Mouse (Mus musculus): ENCODE results near the gene Macrod2. TPM values are rescaled to one million over a fixed set of nuclear protein-coding genes. Genes with fewer than 3 reads are reported as not detected.

The Macrod2 gene
- polyA plus RNA-seq, 1 experiment from 2014 or later, result 31.0 TPM

DNA sequence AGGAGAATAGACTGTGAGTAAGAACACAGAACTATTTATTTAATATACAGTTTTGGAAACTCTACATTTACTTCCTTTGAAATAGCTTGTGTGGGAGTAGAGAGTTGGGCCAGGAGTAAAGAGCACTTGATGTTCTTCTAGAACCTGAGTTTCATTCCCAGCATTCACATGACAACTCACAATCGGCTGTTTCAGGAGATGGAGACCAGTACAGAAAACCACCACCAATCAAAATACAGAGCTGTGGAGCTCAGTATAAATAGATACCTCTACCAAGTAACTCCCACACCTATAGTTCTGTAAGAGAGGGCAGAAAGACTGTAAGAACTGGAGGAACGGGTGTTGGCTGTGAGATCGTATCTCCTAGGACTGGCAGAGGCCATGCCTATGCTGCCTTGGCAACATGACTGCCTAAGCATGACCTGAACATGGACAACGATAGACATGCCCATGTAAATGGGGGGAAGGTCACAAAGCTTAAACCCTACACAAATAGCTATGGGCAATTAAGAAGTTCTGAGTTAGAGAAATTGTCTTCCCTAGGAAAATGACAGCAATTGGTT is 379.8 kb downstream of the Macrod2 start:
- 80% methylated on average over 4 of the region's 4 CpGs for WGBS
- no peak overlapping the region for H3K9ac ChIP-seq
- ATAC-seq (ENCODE audit: insufficient number of reproducible peaks, low FRiP score, low TSS enrichment, low read depth), result no peak

DNA sequence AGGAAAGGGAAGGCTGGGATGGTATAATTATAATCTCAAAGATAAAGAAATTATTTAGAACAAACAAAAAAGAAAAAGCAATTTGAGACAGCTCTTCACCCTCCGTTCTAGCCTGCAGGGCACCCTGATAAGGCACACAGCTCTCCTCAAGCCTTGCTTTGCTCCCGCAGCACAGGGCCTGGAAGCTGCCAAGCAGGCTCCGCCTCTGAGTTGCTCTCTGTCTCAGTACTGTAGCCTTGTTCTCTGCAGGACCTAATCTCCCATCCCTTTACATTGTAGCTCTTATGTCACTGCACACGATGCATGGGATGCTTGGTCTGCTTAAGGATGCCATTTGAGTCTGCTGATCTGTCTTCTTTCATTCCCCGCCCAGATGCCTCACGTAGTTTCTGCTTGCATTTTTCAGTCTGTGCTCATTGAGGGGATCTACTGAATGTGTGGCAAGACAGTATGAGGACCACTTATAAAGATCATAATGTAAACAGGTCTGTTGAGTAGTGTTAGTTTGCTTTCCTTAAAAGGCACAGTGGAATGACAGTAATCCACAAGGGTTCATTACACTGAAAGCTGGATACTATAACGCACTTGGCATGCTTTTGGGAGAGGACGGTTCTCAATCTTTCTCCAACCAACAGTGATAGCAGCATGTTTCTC is 380.5 kb downstream of the Macrod2 start:
- Histone ChIP-seq H3K27ac (no peak overlapping the region), H3K9ac (no peak overlapping the region), H3K4me1 (no peaks in the 10 kb centered on the region), H3K4me2 (no peak overlapping the region), H3K9me3 (no peaks in the 10 kb centered on the region), H3K27me3 (no peaks in the 10 kb centered on the region), H3K36me3 (no peaks in the 10 kb centered on the region), H3K4me3 (no peak overlapping the region)
- no peak for ATAC-seq (ENCODE audit: insufficient number of reproducible peaks, low FRiP score, low TSS enrichment, low read depth)
- 65% methylated on average over 8 of the region's 8 CpGs for WGBS

More for the DNA sequence above, 379.8 kb downstream of the Macrod2 start:
- Histone ChIP-seq H3K9me3 (no peaks in the 10 kb centered on the region), H3K27me3 (no peaks in the 10 kb centered on the region), H3K4me2 (no peak overlapping the region), H3K4me3 (no peak overlapping the region), H3K4me1 (no peaks in the 10 kb centered on the region), H3K36me3 (no peaks in the 10 kb centered on the region), H3K27ac (no peak overlapping the region)

DNA sequence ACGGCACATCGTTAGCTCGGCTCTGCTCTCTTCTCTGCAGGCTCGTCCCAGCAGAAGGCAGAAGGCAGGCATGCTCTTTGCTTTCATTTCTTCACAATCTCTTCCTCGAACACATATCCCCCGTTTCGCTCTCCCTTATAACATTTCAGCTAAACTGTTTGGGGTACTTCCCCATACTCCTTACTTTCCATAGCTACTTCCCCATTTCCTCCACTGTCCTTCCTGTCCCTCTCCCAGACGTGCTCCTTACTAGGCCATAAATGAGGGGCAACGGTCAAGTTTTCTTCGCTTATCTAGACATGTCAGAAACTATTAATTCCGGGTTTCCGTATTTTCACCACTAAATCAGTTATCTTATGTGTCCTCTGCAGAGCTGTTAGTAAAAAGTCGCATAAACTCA is 383.1 kb downstream of the Macrod2 start:
- Histone ChIP-seq H3K27me3 (no peaks in the 10 kb centered on the region), H3K4me3 (no peak overlapping the region), H3K4me2 (no peak overlapping the region), H3K9me3 (no peaks in the 10 kb centered on the region), H3K36me3 (no peaks in the 10 kb centered on the region), H3K9ac (no peak overlapping the region), H3K27ac (no peak overlapping the region), H3K4me1 (no peaks in the 10 kb centered on the region)
- WGBS, result 85% methylated on average over 13 of the region's 13 CpGs
- no peak for ATAC-seq (ENCODE audit: insufficient number of reproducible peaks, low FRiP score, low TSS enrichment, low read depth)

DNA sequence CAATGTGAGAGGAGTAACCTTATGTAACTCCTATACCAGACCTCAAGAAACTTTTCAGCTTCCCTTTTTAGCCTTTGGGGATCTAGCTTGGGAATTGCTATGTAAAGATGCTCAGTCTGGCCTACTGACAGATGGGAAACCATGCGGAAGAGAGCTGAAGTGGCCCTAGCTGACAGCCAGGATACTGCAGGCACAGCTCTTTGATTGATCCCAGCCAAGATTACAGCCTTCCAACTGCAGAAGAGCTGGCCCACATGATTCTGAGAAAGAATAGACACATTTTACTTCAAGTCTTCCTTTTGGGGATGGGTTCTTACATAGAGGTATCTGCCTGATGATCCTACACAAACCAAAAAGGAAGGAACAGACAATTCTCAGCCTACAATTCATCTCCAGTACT is 387.9 kb downstream of the Macrod2 start:
- Histone ChIP-seq H3K9me3 (no peaks in the 10 kb centered on the region), H3K4me2 (no peak overlapping the region), H3K9ac (no peak overlapping the region), H3K4me3 (no peak overlapping the region), H3K27me3 (no peaks in the 10 kb centered on the region), H3K4me1 (no peaks in the 10 kb centered on the region), H3K27ac (no peak overlapping the region), H3K36me3 (no peaks in the 10 kb centered on the region)
- no peak for ATAC-seq (ENCODE audit: insufficient number of reproducible peaks, low FRiP score, low TSS enrichment, low read depth)
- WGBS, result 78% methylated on average over 1 of the region's 1 CpGs

DNA sequence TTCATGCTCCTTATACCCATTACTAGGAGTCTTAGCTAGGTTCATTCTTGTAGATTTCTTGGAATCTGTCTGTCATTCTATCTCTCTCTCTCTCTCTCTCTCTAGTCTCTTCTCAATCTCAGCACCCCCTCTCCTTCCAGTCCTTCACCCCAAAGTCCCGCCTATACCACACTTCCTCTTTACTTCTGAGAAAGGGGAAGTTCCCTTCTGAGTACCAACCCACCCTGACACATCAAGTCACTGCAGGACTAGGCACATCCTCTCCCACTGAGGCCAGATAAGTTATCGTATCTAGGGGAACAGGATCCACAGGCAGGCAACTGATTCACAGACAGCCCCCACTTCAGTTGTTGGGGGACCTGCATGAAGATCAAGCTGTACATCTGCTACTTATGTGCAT is 389.5 kb downstream of the Macrod2 start:
- H3K4me2 ChIP-seq, result no peak overlapping the region
- no peak overlapping the region for H3K9ac ChIP-seq
- no peak overlapping the region for H3K27ac ChIP-seq
- H3K27me3 ChIP-seq, result no peaks in the 10 kb centered on the region
- no peaks in the 10 kb centered on the region for H3K36me3 ChIP-seq
- H3K9me3 ChIP-seq, result no peaks in the 10 kb centered on the region
- no peaks in the 10 kb centered on the region for H3K4me1 ChIP-seq
- no peak overlapping the region for H3K4me3 ChIP-seq
- ATAC-seq (ENCODE audit: insufficient number of reproducible peaks, low FRiP score, low TSS enrichment, low read depth), result no peak
- 86% methylated on average over 2 of the region's 2 CpGs for WGBS

DNA sequence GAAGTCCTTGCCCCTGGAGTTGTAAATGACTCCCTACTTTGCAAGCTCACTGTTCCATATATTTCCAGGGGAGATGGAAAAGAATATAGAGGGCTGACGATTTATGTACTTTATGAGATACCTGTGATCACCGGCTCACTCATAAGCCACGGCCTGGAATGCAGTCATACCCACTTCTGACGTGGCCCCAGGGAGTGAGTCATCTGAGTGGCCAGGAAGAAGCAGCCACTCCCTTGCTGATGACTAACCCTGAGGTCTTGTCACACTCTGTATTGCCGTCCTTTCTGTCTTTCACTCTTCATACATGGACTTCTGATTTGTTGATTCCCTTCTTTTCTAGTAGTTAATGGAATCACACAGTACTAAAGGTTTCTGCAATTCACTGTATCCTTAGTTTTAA is 395.3 kb downstream of the Macrod2 start:
- no peaks in the 10 kb centered on the region for H3K36me3 ChIP-seq
- H3K4me1 ChIP-seq, result no peaks in the 10 kb centered on the region
- 36% methylated on average over 5 of the region's 5 CpGs for WGBS
- H3K9ac ChIP-seq, result no peak overlapping the region
- H3K4me3 ChIP-seq, result no peak overlapping the region
- no peaks in the 10 kb centered on the region for H3K27me3 ChIP-seq
- no peak overlapping the region for H3K4me2 ChIP-seq
- no peak overlapping the region for H3K27ac ChIP-seq
- H3K9me3 ChIP-seq, result no peaks in the 10 kb centered on the region
- no peak for ATAC-seq (ENCODE audit: insufficient number of reproducible peaks, low FRiP score, low TSS enrichment, low read depth)

DNA sequence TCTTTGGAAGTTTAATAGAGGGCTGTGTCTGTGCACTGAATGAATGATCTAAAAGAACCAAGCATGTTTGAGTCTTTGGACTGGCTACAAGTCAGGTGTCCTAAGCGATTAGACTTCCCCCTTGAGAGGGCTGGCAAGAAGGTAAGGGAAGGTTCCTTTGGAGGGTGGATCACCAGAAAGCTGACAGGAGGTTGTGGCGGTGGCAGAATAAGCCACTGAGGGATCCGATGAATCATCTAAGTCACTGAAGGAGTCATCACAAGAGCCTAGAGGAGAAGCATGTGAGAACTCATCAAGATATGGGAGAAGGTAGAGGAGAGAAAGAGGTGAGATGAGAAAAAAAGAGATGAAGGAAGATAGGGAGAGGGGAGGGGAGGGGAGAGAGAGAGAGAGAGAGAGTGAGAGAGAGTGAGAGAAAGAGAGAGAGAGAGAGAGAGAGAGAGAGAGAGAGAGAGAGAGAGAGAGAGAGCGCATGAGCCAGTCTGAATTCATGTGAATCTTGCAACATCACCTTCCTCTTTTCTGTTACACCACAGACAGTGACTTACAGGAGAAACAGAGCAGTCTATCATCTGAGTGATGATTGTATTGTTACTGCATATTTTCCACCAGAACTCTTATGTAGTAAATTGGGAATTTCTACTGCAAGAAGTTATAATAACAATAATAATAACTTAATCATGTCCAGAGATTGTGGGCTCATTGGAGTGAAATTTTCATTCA is 398.9 kb downstream of the Macrod2 start:
- 83% methylated on average over 4 of the region's 4 CpGs for WGBS
- H3K4me1 ChIP-seq, result no peaks in the 10 kb centered on the region
- no peak overlapping the region for H3K9ac ChIP-seq
- H3K27me3 ChIP-seq, result no peaks in the 10 kb centered on the region
- H3K36me3 ChIP-seq, result no peaks in the 10 kb centered on the region
- no peak overlapping the region for H3K27ac ChIP-seq
- no peak for ATAC-seq (ENCODE audit: insufficient number of reproducible peaks, low FRiP score, low TSS enrichment, low read depth)
- no peak overlapping the region for H3K4me3 ChIP-seq
- no peaks in the 10 kb centered on the region for H3K9me3 ChIP-seq
- no peak overlapping the region for H3K4me2 ChIP-seq

DNA sequence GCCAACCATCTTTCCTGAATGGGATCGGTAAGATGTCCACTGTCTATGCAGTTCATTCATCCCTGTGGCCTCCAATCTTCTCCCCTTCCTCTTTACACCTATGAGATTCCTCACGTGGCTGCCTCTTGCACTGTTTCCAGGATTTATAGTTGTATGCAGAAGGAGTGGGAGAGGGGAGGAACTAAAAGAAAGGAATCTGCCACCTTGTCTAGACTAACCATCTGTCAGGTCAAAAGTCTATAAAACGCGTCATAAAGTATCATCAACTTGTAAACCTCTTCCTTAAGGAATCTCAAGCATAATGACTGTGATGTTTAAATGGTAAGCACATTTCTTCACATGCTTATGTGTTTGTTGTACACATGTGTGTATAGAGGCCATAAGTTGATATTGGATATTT is 416.6 kb downstream of the Macrod2 start:
- no peak overlapping the region for H3K27ac ChIP-seq
- H3K4me1 ChIP-seq, result no peaks in the 10 kb centered on the region
- H3K9me3 ChIP-seq, result no peaks in the 10 kb centered on the region
- no peaks in the 10 kb centered on the region for H3K36me3 ChIP-seq
- H3K4me3 ChIP-seq, result no peak overlapping the region
- H3K27me3 ChIP-seq, result no peaks in the 10 kb centered on the region
- no peak for ATAC-seq (ENCODE audit: insufficient number of reproducible peaks, low FRiP score, low TSS enrichment, low read depth)
- no peak overlapping the region for H3K4me2 ChIP-seq
- WGBS, result 67% methylated on average over 4 of the region's 4 CpGs
- no peak overlapping the region for H3K9ac ChIP-seq

DNA sequence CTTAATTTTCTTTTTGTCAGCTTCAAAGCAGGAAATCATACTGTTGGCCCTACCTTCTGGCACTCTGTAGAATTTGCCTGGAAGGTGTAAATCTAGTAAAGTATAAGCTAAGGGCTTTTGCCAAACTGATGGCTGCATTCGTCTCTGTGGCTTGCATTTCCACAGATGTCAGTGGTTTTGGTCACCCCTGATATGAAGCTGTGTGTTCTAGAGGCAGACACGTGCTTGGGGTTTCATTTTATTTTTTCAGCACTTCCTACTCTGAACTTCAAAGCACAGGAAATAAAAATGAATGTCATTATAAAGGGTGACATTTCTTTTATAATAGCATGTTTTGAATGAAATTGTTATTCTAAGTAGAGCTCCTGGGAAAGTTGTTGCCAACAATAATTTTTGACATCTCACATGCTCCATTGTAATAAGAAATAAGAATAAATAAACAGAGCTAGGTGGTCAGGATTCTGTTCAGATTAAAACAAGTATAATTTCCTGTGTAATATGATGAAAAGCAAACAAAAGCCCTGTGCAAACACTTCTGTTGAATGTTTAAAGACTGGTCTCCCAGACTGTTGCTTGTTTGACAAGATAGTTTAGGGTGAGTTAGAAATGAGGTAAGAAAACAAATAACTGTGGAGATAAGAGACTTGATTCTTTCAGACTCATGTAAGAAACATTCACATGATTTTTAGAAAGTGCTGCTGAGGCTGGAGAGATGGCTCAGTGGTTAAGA is 424.4 kb downstream of the Macrod2 start:
- Histone ChIP-seq H3K9ac (no peak overlapping the region), H3K36me3 (no peaks in the 10 kb centered on the region), H3K4me1 (no peaks in the 10 kb centered on the region), H3K4me2 (no peak overlapping the region), H3K9me3 (no peaks in the 10 kb centered on the region), H3K4me3 (no peak overlapping the region), H3K27ac (no peak overlapping the region), H3K27me3 (no peaks in the 10 kb centered on the region)
- WGBS, result 12% methylated on average over 2 of the region's 2 CpGs
- no peak for ATAC-seq (ENCODE audit: insufficient number of reproducible peaks, low FRiP score, low TSS enrichment, low read depth)

DNA sequence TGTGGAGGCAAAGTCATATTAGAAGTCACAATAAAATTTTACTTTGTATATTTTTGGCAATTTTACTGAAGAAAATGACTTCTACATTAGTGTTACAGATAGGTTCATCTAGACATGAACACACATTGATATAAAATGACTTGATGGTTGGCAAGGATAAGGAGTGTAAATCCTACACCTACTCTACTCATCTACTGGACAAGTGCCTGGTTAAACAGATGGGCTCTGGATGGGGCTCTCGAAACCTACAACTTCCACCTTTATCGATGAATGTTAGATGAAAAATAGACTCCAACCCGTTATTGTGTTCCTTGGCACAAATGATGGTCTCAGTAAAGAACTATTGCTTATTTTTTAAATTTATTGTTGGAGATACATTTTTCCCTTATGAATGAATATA is 427.3 kb downstream of the Macrod2 start:
- WGBS, result 86% methylated on average over 3 of the region's 3 CpGs
- no peaks in the 10 kb centered on the region for H3K9me3 ChIP-seq
- no peak overlapping the region for H3K4me2 ChIP-seq
- H3K4me3 ChIP-seq, result no peak overlapping the region
- H3K9ac ChIP-seq, result no peak overlapping the region
- H3K4me1 ChIP-seq, result no peaks in the 10 kb centered on the region
- H3K36me3 ChIP-seq, result no peaks in the 10 kb centered on the region
- ATAC-seq (ENCODE audit: insufficient number of reproducible peaks, low FRiP score, low TSS enrichment, low read depth), result no peak
- H3K27ac ChIP-seq, result no peak overlapping the region
- no peaks in the 10 kb centered on the region for H3K27me3 ChIP-seq

DNA sequence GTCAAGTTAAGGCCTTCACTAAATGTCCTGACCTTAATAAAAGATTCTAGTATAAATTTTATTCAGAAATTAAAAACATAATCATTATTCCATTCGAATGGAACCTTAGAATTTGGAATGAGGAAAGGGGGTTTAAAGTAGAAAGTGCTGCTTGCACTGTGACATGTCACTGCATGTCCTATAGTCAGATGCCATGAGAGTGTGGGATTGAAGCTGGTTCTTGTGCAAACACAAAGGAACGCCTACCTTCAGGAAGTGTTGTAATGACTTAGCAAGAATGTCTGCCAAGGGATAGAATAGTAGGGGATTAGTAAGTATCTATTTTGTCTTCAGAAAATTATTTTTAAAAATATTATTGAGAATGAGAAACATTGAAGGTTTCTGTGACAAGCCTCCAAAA is 431.1 kb downstream of the Macrod2 start:
- H3K9me3 ChIP-seq, result no peaks in the 10 kb centered on the region
- no peak for ATAC-seq (ENCODE audit: insufficient number of reproducible peaks, low FRiP score, low TSS enrichment, low read depth)
- no peak overlapping the region for H3K9ac ChIP-seq
- H3K4me3 ChIP-seq, result no peak overlapping the region
- no peaks in the 10 kb centered on the region for H3K27me3 ChIP-seq
- no peaks in the 10 kb centered on the region for H3K4me1 ChIP-seq
- 69% methylated on average over 2 of the region's 2 CpGs for WGBS
- no peak overlapping the region for H3K4me2 ChIP-seq
- no peak overlapping the region for H3K27ac ChIP-seq
- H3K36me3 ChIP-seq, result no peaks in the 10 kb centered on the region

DNA sequence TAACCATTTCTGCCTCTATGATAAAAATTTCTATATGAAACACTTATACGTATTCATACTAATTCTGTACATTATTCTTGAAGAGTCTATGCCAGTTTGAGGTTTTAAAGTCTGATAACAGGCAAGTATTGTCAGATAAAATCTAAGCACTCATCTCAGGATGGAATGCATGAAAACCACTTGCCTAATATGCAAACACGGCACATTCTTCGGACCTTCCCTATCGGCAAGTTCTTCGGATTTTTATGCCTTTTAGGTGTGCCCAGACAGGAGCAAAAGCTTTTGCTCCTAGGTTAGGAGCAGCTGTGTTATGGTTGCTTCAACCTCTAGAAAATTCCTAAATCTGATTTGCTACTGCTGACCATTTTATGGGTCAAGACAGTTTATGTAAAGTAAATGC is 433.8 kb downstream of the Macrod2 start:
- H3K4me1 ChIP-seq, result no peaks in the 10 kb centered on the region
- no peak overlapping the region for H3K4me3 ChIP-seq
- no peaks in the 10 kb centered on the region for H3K9me3 ChIP-seq
- no peak overlapping the region for H3K9ac ChIP-seq
- H3K36me3 ChIP-seq, result no peaks in the 10 kb centered on the region
- no peaks in the 10 kb centered on the region for H3K27me3 ChIP-seq
- H3K27ac ChIP-seq, result no peak overlapping the region
- WGBS, result 67% methylated on average over 5 of the region's 5 CpGs
- no peak overlapping the region for H3K4me2 ChIP-seq
- ATAC-seq (ENCODE audit: insufficient number of reproducible peaks, low FRiP score, low TSS enrichment, low read depth), result no peak
